Mouse (Mus musculus) layer of hippocampus, postnatal 10 days (tissue): ENCODE data around the gene Mycbp2. TPM values are rescaled to one million over a fixed set of nuclear protein-coding genes. Genes with fewer than 3 reads are reported as not detected.

Source experiments
- DNase-seq, 2 experiments: peaks; one replicate each; pipeline ENCODE4 v3.0.0; 2021; ENCODE audit warnings: low spot score in 2 of 2
- total RNA-seq, 2 experiments: library from RNA; stranded (reverse); gene quantifications; 2 replicates each; pipeline ENCODE4 v1.2.3; 2021

Mycbp2 gene
- total RNA-seq, 2 experiments from 2014 or later: 150 TPM

DNA sequence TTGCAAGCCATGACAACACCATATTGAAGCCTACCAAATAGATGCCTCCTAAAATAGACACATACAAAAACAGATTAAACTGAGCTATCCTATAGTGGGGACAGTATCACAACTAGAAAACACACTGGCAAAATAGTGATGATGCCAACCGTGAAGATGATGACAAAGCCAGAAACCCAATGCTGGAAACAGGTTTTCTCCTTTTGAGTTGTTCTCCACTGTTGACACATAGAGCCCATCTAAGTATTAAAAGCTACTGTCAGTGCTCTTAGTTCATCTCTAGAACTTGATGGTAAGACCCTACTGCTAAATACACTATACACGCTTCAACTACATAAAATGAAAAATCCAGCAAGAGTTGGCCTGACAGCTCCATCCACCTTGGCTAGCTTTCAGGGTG is 86.2 kb downstream of the Mycbp2 start:
- DNase-seq: no peak

DNA sequence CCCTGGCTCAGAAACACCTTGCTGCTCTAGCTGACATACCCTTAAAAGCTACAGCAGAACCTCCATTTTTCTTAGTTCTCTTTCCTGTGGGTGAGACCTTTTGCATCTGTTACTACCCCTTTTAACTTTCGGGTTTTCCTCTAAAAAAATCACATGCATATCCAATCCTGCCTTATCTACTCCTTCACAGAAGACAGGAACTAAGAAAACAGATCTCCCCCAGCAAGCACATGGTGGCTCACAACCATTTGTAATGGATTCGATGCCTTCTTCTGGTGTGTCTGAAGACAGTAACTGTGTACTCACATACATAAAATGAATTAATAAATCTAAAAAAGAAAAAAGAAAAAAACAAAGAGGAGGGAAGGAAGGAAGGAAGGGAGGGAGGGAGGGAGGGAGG is 87.9 kb downstream of the Mycbp2 start:
- no peak for DNase-seq

DNA sequence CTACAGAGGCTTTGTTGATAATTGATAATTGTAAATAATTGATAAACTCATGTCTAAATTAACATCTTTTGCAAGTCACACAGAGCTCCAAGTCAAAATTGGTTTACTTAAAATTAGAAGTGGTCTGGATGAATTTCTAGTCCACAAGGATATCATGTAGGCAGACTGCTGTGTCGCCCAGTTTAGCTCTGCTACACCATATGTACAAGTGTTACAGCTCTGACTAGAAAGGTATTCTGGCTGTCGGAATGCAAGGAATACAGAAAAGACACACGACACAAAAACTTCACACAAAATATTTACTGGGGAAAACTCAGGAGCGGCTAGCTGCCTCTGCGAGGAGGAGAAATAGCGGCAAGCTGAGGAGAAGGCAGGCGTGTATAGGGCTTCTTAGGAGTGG is 89.7 kb downstream of the Mycbp2 start:
- no peak for DNase-seq

DNA sequence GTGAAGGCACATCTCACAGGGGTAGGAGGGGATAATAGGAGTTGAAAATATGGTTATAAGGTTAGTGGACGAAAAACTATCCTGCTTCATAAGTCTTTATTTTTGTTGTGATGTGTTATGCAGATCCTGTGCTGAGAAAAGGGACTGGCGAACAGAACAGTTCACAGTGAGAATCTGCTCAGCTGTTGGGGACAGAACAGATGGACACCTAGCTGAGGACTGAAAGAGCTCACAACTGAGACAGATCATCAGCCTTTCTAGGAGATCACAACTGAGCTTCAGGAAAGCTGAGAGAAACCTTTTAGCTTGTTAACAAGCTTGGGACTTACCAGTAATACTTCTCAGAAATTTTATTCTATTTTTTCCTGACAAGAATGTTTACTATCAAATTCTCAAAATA is 92.3 kb downstream of the Mycbp2 start:
- no peak for DNase-seq

DNA sequence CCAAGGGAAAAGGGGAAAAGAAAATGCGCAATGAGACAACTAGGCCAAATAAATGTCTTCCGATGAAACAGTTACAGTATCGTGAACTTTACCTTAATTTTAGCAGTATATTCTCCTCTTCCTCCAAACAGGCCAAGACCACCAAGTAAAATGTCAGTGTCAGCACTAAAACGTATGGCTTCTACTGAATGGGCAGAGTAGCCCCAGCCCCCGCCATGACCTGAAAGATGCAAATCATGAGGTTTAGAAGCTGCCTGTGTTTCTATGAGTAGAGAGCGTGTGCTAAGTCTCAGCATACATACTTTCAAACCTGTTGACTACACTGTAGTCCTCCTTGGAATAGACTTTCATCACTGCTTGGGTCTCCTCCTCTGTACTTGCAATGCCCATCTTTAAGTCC is 104.6 kb downstream of the Mycbp2 start:
- no peak for DNase-seq

DNA sequence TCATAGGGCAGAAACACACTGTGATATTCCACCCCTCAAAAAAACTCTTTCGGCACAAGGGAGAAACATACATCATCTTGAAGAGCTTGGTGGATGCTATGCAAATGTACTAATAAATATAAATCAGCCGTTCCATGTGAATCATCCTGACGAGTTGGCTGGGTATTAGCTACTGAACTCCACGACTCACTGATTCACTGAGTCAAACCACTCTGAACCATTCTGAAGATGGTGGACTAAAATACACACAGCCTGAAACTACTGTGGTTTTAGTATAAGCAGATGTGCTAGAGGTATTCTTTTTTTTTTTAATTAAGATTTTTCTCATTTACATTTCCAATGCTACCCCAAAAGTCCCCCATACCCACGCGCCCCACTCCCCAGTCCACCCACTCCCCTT is 111.8 kb downstream of the Mycbp2 start:
- no peak for DNase-seq

DNA sequence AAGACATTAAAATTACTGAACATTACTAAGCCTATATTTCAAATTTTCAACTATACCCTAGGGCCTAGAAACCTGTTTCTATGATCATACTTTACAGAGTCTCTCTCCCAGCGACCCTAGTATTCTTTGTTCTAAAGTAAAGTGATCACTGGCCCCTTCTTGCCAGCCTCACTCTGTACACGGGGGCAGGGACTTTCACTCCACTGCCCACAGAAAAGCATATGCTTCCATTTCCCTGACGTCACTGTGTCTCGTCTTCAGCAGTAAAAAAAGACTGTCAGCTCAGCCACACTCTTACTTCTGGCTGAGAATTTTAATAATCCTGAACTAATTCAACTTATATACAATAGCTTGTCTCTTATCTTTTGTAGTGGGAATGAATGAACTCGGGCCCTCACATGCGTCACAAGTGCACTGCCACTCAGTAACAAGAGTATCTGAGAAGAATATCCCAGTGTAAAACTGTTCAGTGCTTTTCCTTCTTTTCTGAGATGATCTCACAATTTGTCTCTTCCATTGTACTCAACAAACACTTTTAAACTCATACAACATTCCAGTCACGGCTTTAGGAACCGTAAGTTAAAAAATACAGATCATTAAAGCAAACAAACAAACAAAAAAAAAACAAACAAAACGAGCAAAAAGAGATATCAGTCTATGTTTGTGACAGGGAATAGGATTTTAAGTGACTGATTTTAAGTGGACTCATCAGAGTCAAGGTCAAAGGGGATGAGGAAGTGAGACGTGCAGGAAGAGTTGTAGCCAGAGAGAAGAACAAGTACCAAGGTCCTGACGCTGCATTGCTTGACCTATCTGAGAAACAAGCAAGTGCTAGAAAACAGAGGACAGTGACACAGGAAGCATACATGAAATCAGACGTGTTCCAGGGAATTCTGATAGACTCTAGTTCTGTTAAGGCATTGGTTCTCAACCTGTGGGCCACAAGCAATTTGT is 112.7 kb downstream of the Mycbp2 start:
- DNase-seq: no peak

DNA sequence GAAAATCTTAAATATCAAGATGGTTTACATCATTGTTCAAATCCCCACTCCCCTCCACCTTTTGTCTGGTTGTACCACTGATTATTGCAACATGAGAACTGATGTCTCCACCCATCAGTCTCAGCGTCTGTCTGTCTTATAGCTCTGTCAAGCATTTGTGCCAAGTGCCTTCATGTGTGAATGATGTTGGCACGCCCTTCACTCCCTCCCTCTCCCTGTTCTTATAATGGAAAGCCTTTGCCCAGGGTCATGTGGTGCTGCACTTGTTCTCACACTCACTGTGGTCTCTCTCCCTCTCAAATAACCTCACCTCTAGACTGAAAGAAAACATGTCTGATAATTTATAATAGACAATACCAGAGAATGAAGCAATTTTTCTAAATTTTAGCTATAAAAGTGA is 124.3 kb downstream of the Mycbp2 start:
- no peak for DNase-seq

DNA sequence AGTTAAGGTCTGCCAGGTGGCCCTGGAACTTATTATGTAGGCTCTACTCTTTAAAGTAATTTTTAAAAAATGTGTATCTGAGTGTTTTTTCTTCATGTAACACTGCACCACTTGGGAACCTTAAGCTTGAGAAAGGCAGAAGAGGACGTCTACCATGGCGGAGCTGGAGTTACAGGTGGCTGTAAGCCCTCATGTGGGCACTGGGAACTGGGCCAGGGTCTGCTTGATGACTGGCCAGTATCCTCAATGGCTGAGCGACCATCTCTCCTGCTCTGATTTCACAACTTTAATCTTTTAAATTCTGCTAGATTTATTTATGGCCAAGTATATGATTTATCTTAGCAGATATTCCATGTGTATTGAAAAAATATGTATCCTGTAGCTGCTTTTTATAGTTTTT is 124.9 kb downstream of the Mycbp2 start:
- no peak for DNase-seq

DNA sequence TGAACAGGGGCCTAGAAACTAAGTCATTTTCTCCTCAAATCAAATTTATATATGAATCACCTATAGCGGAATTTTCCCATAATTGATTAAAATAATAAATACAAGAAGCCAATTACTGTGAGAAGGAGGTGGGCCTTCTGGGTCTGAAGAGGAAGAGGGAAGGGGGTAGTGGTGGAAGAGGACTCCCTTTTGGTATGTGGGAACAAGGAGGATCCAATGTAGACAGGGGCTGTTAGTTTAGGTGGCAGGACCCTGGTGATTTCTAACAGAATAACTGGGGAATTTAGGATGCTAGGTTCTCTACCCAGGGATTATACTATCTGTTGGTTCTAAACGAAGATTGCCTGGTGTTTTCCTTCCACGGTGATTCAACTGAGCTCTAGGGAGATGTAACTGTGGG is 130.3 kb downstream of the Mycbp2 start:
- no peak for DNase-seq

DNA sequence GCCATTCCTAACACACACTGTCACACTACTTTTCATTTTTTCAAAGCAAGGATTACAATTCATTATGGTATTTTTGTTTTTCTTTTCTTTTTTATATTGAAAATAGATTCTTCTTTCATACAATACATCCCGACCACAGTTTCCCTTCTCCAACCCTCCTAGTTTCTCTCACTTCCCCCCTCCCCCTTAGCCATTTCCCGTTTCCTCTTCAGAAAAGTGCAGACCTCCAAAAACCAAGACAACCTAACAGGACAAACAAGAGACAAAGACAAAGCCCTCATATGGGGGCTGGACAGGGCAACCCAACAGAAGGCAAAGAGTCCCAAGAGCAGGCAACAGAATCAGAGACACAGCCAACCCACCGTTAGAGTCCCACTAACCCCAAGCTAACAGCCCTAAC is 160.0 kb downstream of the Mycbp2 start:
- no peak for DNase-seq

DNA sequence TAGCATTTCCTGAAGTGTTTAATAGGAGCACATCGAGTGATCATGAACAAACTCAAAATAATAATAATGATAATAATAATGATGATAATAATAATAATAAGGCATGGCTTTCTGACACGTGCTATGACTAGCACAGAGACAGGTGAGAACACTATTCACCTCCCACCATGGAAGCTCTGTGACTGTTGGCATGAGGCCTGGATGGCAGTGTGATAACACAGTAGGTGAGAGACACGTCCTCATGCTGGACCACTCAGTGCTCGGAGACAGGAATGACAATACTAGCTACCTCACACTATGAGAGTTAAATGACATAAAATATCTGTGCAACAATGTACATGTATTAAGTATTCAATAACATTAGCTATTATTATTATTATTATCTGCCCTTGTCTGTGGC is 160.5 kb downstream of the Mycbp2 start:
- no peak for DNase-seq

DNA sequence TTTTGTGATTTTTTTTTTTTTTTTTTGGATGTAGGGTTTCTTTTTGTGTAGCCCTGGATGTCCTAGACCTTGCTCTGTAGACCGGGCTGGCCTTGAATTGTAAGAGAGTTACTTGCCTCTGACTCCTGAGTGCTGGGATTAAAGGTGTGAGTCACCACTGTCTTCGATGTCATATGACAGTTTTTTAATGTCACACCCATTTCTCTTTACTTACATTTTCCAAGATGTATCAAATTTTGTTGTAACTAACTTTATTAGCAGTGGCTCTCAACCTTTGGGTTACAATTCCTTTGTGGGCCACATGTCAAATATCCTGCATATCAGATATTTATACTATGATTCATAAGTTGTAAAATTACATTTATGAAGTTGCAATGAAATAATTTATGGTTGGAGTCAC is 166.5 kb downstream of the Mycbp2 start:
- DNase-seq: no peak

DNA sequence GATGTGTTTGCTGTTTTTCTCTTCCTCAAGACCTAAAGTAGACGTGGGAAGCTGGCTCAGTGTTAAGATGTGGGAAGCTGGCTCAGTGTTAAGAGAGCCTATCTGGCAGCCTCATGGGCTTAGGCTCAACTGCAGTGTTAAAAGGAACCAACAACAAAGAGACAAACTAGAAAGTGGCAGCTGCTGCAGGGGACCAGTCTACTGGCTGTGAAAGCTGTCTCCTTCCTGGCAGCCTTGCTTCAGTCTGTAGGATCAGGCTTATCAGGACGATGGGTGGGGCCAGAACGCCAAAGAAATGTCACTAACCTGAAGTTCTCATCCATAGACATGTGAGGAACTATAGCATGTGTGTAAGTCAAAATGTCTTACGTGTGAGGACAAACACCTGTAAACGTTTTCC is 183.7 kb downstream of the Mycbp2 start:
- no peak for DNase-seq

DNA sequence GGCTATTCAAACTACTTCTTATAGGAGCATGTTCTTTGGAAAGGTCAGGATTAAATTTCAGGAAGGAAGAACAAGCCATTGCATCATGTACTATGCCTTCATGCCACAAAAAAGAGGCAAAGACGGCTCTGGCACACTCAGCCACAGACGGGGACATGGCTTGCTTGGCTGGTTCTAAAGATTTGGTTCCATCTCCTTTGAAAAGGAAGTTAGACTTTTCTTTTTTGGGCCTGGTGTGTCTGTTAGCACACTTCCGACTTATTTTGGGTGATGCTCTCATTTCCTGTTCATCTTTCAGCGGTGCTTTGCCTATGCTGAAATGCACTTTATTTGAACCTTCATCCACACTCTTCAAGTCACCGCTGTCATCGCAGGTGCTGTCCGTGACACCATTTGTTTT is 190.9 kb downstream of the Mycbp2 start:
- DNase-seq: no peak

DNA sequence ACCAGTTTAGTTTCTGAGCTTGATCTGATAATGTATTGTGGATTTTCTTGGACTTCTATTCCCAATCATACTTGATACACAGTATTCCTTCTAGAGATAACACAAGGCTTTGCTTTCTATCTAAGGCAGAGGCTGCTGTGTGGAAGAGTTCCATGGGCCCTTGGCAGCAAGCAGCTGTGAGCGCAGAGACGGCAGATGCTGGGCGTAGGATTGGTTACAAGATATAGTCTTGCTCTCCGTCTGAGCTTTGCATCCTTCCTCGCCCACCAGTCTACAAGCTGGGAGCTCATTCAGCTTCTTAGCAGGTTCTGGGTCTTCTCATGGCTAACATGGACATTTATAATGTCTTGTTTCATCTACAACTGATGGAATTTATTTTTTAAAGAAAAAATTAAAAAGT is 196.5 kb downstream of the Mycbp2 start:
- no peak for DNase-seq

DNA sequence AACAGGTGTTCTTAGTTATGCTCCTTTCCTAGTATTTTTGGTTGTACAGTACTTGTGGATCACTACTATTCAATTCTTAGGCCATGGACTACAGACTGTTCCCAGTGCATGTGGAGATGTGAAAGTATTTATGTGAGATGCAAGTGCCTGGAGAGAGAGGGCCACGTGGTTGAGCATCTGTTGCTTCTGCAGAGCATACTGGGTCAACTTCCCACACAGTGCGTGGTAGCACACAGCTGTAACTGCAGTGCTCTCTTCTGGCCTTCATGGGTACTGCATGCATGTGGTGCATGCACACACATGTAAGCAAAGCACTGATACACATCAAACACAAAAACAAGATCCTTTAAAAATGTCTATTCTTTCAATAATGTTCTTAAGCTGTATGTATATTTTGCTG is 214.6 kb downstream of the Mycbp2 start:
- DNase-seq: peak; percentile 47 to 56

DNA sequence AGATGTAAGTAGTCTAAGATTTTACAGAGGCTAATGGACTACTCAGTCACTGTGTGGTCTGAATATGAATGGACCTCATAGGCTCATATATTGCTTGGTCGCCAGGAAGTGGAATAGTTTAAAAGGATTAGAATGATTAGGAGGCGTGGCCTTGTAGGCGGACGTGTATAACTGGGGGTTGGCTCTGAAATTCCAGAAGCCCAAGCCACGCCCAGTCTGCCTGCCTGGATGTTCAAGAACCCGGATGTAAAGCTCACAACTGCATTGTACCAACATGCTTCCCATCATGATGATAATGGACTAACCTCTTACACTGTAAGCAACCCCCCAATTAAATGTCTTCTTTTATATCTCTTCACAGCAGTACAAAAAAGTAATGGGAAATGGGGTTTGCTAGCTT is 220.9 kb downstream of the Mycbp2 start:
- DNase-seq: no peak

DNA sequence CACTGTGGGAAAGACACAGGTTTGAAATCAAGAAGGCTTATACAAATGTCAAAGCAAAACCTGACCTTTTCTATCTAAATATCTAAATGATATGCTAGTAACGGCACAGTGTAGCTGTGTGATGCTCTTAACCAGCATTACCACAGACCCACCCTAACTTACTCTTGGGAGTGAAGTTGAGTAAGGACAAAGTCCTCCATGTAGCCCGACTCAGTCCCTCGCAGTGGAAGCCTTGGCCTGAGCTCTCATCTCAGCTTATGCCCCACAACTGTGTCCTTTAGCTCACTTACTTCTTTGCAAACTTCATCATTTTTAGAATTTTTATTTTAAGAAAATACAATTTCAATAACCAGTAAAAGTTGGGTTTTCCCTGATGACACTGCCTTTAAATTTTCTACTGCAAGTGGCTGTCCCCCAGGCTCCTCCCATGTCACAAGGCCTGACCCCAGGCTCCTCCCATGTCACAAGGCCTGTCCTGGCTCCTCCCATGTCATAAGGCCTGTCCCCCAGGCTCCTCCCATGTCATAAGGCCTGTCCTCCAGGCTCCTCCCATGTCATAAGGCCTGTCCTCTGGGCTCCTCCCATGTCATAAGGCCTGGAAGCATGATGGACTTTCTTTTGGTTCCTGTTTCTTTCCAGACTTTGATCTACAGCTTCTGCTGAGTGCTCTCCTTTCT is 231.5 kb downstream of the Mycbp2 start:
- no peak for DNase-seq

DNA sequence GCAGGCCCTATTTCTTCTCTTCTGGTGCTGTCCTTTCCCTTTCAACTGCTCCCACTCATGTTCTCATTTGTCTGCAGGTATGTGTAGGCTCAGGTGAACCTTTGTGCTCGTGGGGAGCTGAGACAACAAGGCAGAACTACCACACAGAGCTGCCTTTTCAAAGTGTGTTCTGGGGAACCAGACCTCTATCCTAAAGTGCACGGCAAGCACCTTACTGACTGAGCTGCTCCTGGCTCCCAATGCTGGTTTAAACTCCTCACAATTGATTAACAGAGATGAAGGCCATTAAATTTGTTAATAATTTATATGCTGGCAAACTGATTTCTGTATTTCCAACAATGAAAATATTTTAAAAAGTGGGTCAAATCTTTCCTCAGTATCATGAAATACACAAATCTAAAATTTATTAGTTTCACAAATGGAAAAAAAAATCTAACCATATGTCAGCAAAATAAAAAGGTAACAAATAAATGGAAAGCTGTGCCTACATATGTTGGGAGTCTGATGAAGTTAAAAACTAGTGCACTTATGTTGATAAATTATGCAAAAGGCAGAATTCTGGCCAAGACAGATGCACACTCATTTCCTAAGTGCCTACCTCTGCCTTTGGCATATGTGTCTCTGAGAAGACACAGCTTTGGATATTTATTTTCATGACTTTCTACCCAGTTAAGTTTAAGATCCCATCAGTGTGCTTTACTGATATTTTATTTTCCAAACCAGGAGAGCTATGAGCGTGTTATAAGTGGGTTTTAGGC is 233.8 kb downstream of the Mycbp2 start:
- no peak for DNase-seq

DNA sequence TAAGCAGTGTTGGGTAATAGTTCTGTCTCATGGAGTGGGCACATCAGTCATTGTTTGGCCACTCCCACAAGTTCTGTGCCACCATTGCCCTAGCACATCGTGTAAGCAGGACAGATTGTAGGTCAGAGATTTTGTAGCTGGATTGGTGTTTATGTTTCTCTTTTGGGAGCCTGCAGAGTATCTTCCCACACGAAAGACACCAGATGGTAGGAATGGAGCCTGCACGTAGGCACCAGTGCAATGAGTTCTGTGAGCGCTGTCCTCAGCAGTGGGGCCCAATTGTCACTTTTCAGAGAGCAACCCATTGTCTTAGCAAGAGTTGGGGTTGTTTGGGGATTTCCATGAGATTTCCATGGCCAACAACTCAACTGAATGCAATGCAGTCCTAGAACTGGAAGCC is 236.6 kb downstream of the Mycbp2 start:
- DNase-seq: no peak

DNA sequence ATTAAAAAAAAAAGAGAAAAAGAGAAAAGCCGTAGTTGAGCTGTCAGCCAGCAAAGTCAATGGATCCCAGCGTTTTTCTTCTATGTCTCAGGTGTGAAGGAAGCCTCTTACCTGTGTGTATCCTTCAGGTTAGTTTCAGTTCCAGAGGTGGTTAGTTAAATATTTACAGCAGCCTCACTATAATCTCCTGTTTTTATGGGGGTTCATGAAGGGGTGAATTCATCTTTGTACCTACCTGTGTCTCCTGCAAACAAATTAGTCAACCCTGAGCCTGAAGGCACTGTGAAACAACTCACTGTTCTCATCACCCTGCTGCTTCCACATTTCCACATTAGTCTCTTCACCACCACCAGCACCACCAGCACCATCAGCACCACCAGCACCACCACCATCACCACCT is 240.3 kb downstream of the Mycbp2 start:
- no peak for DNase-seq
